Mouse (Mus musculus): Measurements from ENCODE around the gene Immp2l.

- TF ChIP-seq GATA1 (IDR thresholded peaks at IDR 0.05; ENCODE audit: borderline replicate concordance, low read length) = no peak
- TF ChIP-seq FLI1 (IDR thresholded peaks at IDR 0.05; ENCODE audit: low read length) = no peak
Observed at GRCm38 (mm10) chr12:41727764-41728338, 704.0 kb downstream of the Immp2l start.
